Mouse (Mus musculus): ENCODE results near the gene Rab3il1. TPM values are rescaled to one million over a fixed set of nuclear protein-coding genes. Genes with fewer than 3 reads are reported as not detected.

Gene Rab3il1
- polyA plus RNA-seq, 1 experiment from 2014 or later = 14.7 TPM

DNA sequence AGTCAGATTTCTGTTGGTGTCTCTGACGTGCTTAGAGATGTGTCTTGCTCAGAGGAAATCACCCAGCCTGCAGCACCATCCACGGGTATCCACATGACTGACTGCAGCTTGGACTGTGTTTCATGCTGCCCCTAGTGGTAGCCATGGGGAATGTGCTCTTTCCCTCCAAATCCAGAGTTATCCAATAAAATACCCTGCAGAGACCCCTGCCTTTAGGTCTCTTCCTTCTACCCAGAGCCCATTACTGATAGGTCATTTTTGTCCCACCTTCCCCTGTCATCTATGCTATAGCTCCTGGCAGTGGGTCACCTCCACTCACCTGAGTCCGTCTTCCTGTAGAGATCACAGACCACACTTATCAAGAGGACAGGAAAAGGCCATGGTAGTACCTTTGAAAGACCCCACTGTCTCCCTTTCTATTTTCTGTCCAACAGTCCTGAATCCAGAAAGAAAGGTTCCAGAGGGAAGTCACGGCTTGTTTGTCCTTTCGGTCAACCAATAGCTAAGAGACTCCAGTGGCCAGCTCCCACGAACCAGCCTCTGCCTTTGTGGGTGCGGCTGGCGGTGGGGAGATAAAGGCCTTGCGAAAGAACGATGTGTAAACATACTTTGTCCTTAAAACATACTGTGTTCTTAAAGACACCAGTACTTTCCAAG is 58.6 kb downstream of the Rab3il1 start:
- DNase-seq (ENCODE audit: low spot score) (peak; percentile 86), ATAC-seq (ENCODE audit: low FRiP score, low TSS enrichment) (peak; percentile 83)
- Histone ChIP-seq H3K27me3 (ENCODE audit: control insufficient read depth, insufficient read depth, low read length) (no peaks in the 10 kb centered on the region), H3K9me3 (ENCODE audit: control insufficient read depth, low read length) (no peaks in the 10 kb centered on the region), H3K4me1 (replicated peaks; ENCODE audit: control insufficient read depth, insufficient read depth) (no peaks in the 10 kb centered on the region), H3K4me2 (replicated peaks; ENCODE audit: low read depth) (peak overlapping the region; percentile 33; the same call in 1 of the 2 replicates), H3K4me3 (ENCODE audit: low read depth, low read length) (no peak overlapping the region; the same call in 1 of the 2 replicates), H3K9ac (ENCODE audit: low read length) (no peak overlapping the region), H3K27ac (replicated peaks) (peak overlapping the region; percentile 87), H3K36me3 (ENCODE audit: control insufficient read depth, insufficient read depth, low read length) (peaks cover 9% of the 10 kb centered on the region)
- TF ChIP-seq EP300 (optimal IDR thresholded peaks at IDR 0.05) (no peak), CTCF (IDR thresholded peaks at IDR 0.05; ENCODE audit: low read depth) (peak; percentile 93)
- WGBS = 30% methylated on average over 10 of the region's 10 CpGs

DNA sequence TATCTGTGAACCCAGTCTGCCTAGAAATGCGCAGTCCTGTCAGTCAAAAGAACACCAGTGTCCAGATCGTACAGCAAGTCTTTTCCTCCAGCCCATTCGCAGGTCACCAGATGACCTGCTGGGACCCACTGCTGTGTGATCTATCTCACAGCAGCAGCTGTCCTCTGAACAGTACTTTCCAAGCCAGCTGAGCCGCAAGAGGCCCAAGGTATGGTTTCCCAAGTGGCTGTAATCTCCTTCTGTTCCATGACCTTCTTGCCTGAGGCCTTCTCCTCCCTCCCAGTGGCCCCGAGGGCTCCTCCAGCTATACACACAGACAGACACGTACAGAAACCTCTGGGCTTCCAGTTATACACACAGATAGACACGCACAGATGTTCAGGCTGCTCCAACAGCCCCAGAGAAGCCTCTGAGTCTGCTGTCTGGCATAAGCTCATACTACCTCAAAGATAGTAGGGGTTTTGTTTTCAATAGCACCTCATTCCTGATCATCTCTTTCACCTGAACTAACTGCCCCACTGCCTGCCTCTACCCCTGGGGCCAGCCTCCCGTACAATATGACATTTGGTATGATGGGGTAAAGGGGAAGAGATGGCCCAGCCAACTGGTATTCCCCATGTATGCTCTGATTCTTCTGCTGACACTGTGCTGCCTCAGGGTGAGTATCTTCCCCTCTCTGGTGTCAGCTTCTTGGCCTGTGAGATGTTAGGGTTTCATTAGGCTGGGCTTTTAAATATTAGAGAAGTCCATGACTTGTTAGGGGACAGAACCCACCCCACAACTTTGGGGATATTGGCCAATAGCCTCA is 59.5 kb downstream of the Rab3il1 start:
- Histone ChIP-seq H3K9ac (ENCODE audit: low read length) (no peak overlapping the region), H3K4me2 (replicated peaks; ENCODE audit: low read depth) (no peak overlapping the region), H3K27ac (replicated peaks) (peak overlapping the region; percentile 87), H3K36me3 (ENCODE audit: control insufficient read depth, insufficient read depth, low read length) (peaks cover 10% of the 10 kb centered on the region), H3K27me3 (ENCODE audit: control insufficient read depth, insufficient read depth, low read length) (no peaks in the 10 kb centered on the region), H3K4me3 (ENCODE audit: low read depth, low read length) (no peak overlapping the region), H3K9me3 (ENCODE audit: control insufficient read depth, low read length) (no peaks in the 10 kb centered on the region), H3K4me1 (replicated peaks; ENCODE audit: control insufficient read depth, insufficient read depth) (no peaks in the 10 kb centered on the region)
- no peak for TF ChIP-seq CTCF (IDR thresholded peaks at IDR 0.05; ENCODE audit: low read depth)
- TF ChIP-seq EP300 (optimal IDR thresholded peaks at IDR 0.05) = no peak
- no peak for DNase-seq (ENCODE audit: low spot score)
- no peak for ATAC-seq (ENCODE audit: low FRiP score, low TSS enrichment)
- 46% methylated on average over 8 of the region's 8 CpGs for WGBS

DNA sequence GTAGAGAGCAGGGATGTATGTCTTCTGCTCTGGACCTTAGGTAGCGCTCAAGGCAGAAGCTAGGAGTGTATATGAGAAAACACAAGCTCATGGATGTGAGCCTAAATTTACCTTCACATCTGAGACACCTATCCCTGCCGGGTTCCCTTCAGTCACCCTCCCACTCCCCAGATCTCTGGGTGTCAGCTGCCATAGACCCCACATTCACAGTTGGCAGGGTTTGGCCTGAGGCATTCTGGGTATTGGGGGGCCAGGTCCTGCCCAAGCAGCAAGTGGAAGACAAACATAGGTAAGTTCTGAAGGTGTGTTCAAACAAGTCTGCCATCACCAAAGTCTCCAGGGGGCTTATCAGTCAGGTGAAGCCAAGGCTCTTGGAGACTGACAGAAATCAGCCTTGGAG is 60.2 kb downstream of the Rab3il1 start:
- H3K9me3 ChIP-seq (ENCODE audit: control insufficient read depth, low read length) = no peaks in the 10 kb centered on the region
- H3K27me3 ChIP-seq (ENCODE audit: control insufficient read depth, insufficient read depth, low read length) = no peaks in the 10 kb centered on the region
- no peak for ATAC-seq (ENCODE audit: low FRiP score, low TSS enrichment)
- DNase-seq (ENCODE audit: low spot score) = no peak
- no peak overlapping the region for H3K4me2 ChIP-seq (replicated peaks; ENCODE audit: low read depth)
- no peaks in the 10 kb centered on the region for H3K4me1 ChIP-seq (replicated peaks; ENCODE audit: control insufficient read depth, insufficient read depth)
- no peak overlapping the region for H3K27ac ChIP-seq (replicated peaks)
- no peak for TF ChIP-seq EP300 (optimal IDR thresholded peaks at IDR 0.05)
- no peak for TF ChIP-seq CTCF (IDR thresholded peaks at IDR 0.05; ENCODE audit: low read depth)
- H3K4me3 ChIP-seq (ENCODE audit: low read depth, low read length) = no peak overlapping the region
- WGBS = 88% methylated on average over 2 of the region's 2 CpGs
- H3K36me3 ChIP-seq (ENCODE audit: control insufficient read depth, insufficient read depth, low read length) = peaks cover 14% of the 10 kb centered on the region
- no peak overlapping the region for H3K9ac ChIP-seq (ENCODE audit: low read length)

DNA sequence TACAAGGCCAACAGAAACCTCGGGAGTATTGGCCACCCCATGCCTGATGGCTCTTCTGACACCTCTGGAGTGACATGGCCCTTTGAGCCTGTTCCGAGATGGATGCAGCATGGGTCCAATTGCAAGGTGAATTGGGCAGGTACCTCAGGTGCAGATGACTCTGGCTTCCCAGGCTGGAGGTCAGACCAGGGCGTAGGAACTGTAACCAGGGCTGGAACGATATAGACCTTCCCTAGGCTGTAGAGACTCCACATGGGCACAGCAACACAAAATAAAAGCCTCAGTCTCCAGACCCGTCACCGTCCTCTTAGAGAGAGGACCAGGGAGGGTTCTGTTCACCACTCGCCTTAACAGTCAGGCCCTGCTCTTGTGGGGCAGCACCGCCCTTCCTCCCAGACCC is 60.8 kb downstream of the Rab3il1 start:
- DNase-seq (ENCODE audit: low spot score) = no peak
- no peak for ATAC-seq (ENCODE audit: low FRiP score, low TSS enrichment)
- Histone ChIP-seq H3K9ac (ENCODE audit: low read length) (no peak overlapping the region), H3K36me3 (ENCODE audit: control insufficient read depth, insufficient read depth, low read length) (peaks cover 12% of the 10 kb centered on the region), H3K4me2 (replicated peaks; ENCODE audit: low read depth) (no peak overlapping the region), H3K27me3 (ENCODE audit: control insufficient read depth, insufficient read depth, low read length) (no peaks in the 10 kb centered on the region), H3K27ac (replicated peaks) (no peak overlapping the region), H3K9me3 (ENCODE audit: control insufficient read depth, low read length) (no peaks in the 10 kb centered on the region), H3K4me1 (replicated peaks; ENCODE audit: control insufficient read depth, insufficient read depth) (no peaks in the 10 kb centered on the region), H3K4me3 (ENCODE audit: low read depth, low read length) (no peak overlapping the region)
- no peak for TF ChIP-seq CTCF (IDR thresholded peaks at IDR 0.05; ENCODE audit: low read depth)
- 87% methylated on average over 8 of the region's 8 CpGs for WGBS

DNA sequence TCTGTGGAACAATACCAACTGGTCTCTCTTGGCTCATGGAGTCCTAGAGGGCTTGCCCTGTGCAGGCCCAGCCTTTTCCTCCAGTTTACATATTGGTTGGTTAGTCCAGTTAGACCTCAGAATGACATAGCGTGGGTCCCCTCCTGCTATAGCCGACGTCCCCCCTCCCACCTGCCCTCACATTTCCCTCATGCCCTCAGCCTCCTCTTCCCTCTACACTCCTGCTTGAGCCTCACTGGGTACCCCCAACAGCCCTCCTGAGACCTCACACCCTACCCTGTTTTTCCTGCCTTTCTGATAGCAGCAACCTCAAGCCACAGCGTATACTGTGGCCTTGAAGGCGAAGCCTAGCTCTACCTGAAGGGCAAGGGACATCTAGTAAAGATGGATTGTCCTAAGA is 61.4 kb downstream of the Rab3il1 start:
- no peak for TF ChIP-seq CTCF (IDR thresholded peaks at IDR 0.05; ENCODE audit: low read depth)
- no peak for ATAC-seq (ENCODE audit: low FRiP score, low TSS enrichment)
- Histone ChIP-seq H3K27me3 (ENCODE audit: control insufficient read depth, insufficient read depth, low read length) (no peaks in the 10 kb centered on the region), H3K4me1 (replicated peaks; ENCODE audit: control insufficient read depth, insufficient read depth) (no peaks in the 10 kb centered on the region), H3K9ac (ENCODE audit: low read length) (no peak overlapping the region), H3K4me2 (replicated peaks; ENCODE audit: low read depth) (no peak overlapping the region), H3K27ac (replicated peaks) (no peak overlapping the region), H3K4me3 (ENCODE audit: low read depth, low read length) (no peak overlapping the region), H3K36me3 (ENCODE audit: control insufficient read depth, insufficient read depth, low read length) (peaks cover 12% of the 10 kb centered on the region), H3K9me3 (ENCODE audit: control insufficient read depth, low read length) (no peaks in the 10 kb centered on the region)
- WGBS = 88% methylated on average over 5 of the region's 5 CpGs
- DNase-seq (ENCODE audit: low spot score) = no peak

Measured in stomach, postnatal 0 days (tissue).